Mouse (Mus musculus) c-Kit-positive CD71-negative TER-119-negative erythroid progenitor cells, embryonic 14.5 days (primary cell): ENCODE measurements around the gene Fam219b.

Experiments used
- DNase-seq: peaks from one replicate; pipeline ENCODE4 v3.0.0-alpha.2; 2013; ENCODE audit warnings: low read depth

Fam219b gene

GRCm38 (mm10) chr9:57537044-57537727, at the start of gene Fam219b:
Gene Fam219b, plus strand, starts transcription at chr9:57537528.
- peak; percentile 79 for DNase-seq

DNA sequence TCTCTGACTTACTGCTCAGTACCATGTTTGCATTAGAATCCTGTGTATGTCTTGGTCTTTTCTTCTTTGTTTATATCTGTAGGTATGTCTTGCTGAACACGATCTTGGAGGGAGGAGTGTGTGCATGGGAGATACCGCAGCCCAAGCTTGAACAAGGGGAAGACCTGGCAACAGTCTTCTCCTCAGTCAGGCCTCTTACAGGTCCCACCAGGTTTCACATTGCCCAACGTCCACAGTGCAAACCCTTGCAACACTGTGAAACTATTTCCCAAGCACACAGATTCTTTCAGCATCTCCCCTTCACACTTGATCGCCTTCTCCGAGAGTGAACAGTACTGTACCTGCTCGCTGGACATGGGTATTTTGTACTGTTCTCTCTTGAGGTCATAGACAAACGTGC, 49.5 kb upstream of the Fam219b start:
- DNase-seq, result no peak

- no peak for DNase-seq
Measured at GRCm38 (mm10) chr9:57493532-57493931, 43.8 kb upstream of the Fam219b start.

DNA sequence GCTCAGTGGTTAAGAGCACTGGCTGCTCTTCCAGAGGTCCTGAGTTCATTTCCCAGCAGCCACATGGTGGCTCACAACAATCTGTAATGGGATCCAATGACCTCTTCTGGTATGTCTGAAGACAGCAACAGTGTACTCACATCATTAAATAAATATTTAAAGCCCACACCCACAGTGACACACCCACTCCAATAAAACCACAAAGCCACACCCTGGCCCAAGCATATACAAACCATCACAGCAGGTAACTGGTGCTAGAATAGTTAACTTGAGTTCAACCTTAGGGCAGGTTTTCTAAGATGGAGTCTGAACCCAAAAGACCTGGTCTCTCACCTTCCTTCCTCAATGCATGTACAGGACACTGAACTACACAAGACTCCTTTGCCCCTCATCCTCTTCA, 42.4 kb upstream of the Fam219b start:
- DNase-seq, result no peak

- DNase-seq, result no peak
Measured at GRCm38 (mm10) chr9:57497236-57497635, 40.1 kb upstream of the Fam219b start.

DNA sequence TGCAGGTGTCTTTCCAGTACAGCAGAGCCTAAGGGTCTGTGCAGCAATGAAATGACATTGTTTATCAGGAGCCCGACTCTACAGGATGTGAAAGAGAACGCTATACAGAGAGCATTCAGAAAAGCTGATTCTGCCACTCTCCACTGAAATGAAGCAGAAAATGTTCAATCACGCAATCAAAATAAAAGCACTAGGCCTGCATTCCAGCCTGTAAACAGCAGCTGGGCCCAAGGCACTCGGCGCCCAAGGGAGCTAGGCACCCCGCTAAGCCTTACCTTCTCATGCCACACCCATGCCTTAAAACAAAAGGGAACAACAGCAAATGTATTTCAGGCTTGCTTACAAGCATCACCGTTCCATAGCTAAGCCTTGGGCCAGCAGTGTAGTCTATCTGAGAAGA, 38.8 kb upstream of the Fam219b start:
- DNase-seq, result no peak

DNA sequence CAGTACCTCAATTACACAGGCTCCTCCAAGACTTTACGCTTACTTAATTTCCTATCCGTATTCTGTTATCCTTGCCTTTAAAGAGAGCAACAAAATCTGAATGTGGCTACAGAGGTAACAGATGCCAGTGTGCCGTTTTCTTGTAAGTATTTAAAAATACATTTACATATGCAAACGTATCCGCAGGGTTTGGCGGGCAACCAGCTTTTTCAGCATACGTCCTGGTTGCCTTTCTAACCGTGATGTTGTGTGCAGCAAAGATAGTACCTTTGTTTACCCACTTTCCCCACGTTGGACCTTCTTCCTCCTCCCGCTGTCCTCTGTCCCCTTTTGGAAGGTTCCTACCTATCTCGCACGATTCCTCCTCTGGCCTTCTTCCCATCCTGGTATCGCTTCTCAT, 35.9 kb upstream of the Fam219b start:
- no peak for DNase-seq

DNA sequence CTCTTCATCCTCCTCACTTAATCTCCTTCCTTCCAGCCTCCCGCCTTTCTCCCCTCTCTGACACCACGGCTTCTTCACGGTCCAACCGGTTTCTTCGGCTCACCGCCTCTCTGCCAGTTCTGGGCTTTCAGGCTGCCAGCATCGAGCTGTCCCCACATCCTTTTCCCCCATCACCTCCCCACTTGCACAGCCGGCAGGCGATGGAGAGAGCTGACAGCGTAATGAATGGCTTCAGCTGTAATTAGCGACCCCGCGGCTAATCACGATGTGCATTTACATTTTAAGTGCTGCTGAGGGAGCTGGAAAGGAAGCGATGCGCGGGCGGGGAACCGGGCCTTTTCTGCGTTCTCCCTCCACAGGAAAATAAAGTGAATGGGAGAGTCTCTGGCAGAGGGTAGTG, 35.5 kb upstream of the Fam219b start:
- DNase-seq, result no peak

GRCm38 (mm10) chr9:57502911-57503621, 34.3 kb upstream of the Fam219b start:
- DNase-seq, result no peak

- DNase-seq, result no peak
Measured at GRCm38 (mm10) chr9:57503622-57504380, 33.5 kb upstream of the Fam219b start, which contains the start of gene Rpp25. Gene Rpp25, plus strand, starts transcription at chr9:57504026.

DNA sequence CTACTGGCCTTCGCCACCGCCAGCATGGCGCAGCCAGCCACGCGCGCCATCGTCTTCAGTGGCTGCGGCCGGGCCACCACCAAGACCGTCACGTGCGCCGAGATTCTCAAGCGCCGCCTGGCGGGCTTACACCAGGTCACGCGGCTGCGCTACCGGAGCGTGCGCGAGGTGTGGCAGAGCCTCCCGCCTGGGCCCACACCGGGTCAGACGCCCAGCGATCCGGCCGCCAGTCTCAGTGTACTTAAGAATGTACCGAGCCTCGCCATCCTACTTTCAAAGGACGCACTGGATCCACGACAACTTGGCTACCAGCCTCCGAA, 33.0 kb upstream of the Fam219b start:
- no peak for DNase-seq

- no peak for DNase-seq
Measured at GRCm38 (mm10) chr9:57504891-57505290, 32.4 kb upstream of the Fam219b start.

GRCm38 (mm10) chr9:57505700-57506099, 31.6 kb upstream of the Fam219b start:
- peak; percentile 68 for DNase-seq

DNA sequence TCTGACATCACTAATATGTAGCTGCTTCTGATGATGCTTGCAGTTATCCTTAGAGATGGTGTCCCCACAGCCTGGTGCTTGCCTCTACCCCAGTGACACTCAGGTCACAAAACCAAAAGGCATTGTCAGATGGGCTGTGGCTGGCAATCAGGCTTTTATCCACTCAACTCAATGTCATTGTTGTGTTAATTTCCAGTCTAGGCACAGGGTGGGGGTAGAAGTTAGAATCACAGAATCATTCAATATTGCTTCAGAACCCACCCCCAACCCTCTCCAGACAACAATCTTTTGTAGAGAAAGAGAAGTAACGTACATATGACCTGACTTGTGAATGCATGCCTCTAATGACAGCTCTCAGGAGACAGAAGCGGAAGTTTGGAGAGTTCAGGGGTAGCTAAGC, 26.8 kb upstream of the Fam219b start:
- DNase-seq, result no peak

DNA sequence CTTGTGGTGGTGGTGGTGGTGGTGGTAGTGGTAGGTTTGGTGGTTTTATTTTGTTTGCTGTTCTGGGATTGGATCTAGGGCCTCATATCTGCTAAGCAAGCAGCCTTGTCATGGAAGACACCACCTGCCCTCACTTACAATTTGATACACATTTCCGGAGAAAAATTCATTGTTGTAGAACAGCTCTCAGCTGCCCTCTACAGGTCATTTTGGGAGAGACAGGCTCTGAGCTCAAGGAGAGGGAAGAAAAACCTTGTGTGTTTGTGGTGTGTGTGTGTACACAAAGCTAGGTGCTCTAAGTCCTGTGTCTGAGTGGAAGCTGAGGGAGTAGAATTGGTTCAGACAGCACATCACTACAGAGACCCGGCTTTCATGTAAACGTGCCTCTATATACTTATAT, 20.2 kb upstream of the Fam219b start:
- DNase-seq, result peak; percentile 69

GRCm38 (mm10) chr9:57520375-57521055, 16.8 kb upstream of the Fam219b start:
- no peak for DNase-seq

DNA sequence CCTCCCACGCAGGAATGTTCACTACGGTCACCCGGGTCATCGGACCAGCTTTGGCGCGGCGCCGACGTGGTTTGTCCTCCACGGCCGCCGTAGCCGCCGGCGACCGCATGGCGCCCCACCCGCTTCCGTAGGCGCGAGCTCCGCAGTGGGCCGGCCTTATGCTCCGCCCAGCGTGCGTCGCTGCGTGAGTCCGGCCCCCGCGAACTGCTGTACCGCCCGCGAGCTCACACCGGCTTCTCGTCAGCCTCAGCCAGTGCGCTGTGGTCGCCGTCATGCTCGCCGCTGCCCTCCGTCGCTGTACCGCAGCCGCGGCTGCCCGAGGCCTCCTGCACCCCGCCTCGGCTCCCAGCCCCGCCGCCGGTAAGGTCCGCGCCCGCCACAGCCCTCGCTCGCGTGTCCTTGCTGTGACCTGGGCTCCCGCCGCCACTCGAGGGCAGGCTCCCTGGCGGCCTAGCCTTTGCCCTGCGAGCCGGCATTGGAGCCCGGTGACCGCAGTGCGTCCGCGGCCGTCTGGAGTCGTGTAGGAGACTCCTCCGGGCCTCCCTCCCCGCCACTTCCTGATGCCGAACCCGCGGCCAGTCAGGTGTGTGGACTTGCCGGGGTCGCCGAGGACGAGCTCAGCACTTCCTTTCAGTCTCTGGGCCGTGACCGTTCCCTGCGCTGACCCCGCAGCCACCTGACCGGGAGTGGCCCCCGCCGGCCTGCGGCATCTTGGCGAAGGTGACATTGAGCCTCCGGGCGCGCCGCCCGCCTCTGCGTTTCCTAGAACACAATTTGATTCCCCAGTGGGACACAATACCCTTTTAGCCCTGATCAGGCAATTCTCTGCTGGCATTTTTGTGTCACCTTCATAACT, 16.0 kb upstream of the Fam219b start, which contains the start of gene Cox5a:
Cox5a (plus strand) TSS at position 219 of the 856 bp plus-strand sequence.
- DNase-seq, result peak; percentile 83

DNA sequence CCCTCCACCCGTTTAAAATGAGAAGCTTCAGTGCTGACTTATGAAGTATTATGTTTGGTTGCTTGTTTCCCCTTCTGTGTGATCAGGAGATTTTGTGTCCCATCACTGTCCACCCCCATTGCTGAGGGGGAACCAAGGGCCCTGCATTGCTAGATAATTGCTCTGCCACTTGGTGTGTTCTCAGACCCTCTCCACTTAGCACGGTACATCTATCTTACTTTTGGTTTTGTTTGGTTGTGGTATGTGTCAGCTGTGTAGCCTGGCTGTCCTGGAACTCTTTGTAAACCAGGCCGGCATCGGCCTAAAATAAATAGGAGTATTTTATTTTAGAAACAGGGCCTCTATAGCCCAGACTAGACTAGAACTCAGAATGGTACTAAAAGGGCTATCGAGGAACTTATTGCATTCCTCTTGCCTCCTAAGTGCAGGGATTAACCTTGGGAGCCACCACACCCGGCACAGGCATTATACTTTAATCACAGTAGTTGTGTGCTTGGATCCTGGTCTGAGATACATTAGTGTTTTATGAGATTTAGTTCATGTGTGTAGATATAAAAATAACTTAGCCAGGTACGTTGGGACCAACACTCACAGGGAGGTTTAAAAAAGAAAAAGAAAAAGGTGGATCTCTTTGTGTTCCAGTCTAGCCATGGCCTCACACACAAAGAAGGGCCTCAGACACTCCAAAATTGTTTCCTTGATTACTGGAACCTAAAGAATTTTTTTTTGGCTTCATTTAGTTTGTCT, 15.0 kb upstream of the Fam219b start:
- no peak for DNase-seq

DNA sequence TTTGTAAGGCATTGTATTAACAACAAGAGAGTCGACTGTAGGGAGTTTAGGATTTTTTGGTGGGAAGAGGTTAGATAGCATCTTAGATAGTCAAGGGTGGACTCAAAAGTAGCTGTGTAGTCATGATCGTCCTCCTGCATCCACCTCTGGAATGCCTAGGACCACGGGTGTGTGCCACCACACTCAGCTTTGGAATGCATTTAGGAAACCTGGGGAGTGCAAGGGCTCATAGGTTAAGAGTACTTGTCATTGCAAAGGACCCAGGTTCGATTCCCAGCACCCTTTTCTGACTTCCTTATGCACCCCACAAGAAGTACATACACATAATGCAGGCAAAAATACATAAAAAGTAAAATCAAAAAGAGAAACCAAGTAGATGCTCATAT, 14.5 kb upstream of the Fam219b start:
- no peak for DNase-seq

DNA sequence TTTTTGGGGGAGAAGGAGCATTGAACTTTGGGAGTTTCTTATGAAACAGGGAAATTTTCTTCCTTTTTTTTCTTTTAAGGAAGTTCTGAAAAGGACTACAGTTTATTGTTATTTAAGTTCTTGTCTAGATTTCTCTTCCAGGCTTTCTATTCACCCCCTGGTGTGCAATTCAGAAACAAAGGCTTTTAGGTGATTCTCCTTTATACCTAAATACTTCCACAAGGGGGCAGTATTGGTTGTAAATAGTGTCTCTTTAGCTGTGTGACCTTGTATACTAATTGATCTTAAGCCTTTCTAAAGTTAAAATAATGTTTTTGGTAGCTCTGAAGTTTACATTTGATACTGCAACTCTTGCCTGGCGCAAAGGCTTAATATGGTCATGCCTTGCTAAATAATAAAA, 13.6 kb upstream of the Fam219b start:
- peak; percentile 61 for DNase-seq

DNA sequence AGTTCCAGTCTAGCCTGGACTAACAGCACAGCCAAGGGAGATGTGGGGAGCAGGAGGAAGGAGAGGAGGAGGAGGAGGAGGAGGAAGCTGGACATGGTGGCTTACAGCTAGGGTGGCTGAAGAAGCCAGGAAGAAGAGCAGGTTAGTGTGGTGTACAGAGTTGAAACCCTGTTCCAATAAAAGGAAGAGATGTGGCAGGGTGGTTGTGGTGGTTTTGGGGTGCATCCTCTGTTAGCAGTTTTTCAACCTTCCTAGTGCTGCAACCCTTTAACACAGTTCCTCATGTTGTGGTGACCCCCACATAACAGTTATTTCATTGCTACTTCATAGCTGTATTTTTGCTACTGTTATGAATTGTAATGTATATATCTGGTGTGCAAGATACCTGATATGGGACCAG, 12.9 kb upstream of the Fam219b start:
- no peak for DNase-seq
